Mouse (Mus musculus) urinary bladder, postnatal 14 days (tissue): ENCODE measurements at regions not wholly inside any gene's neighbourhood (a gene's known extent, or its start where the extent isn't known, plus 50 kb on each side); places are given as distances from the start of the nearest gene placed in this dataset.
A peak's percentile ranks its signal among the peaks of the same experiment; 100 is the strongest.

Experiments used
- DNase-seq: peaks from one replicate; pipeline ENCODE4 v3.0.0; 2021; ENCODE audit warnings: low spot score

GRCm38 (mm10) chr1:75692781-75693180 is 146.7 kb downstream of the Slc4a3 start:
- DNase-seq = no peak

GRCm38 (mm10) chr1:75693231-75693914 is 147.3 kb downstream of the Slc4a3 start:
- DNase-seq = peak; percentile 35

GRCm38 (mm10) chr1:75704832-75705650 is 159.0 kb downstream of the Slc4a3 start:
- peak; percentile 26 for DNase-seq

GRCm38 (mm10) chr1:75706126-75706525 is 160.1 kb downstream of the Slc4a3 start:
- no peak for DNase-seq

GRCm38 (mm10) chr1:75723431-75723830 is 177.4 kb downstream of the Slc4a3 start:
- no peak for DNase-seq

GRCm38 (mm10) chr1:75725329-75725728 is 179.3 kb downstream of the Slc4a3 start:
- DNase-seq = no peak

- no peak for DNase-seq
These were observed 182.8 kb downstream of the Slc4a3 start for GRCm38 (mm10) chr1:75728859-75729258.

- DNase-seq = no peak
These were observed 187.7 kb downstream of the Slc4a3 start for GRCm38 (mm10) chr1:75733791-75734190.

GRCm38 (mm10) chr1:75738651-75739050 is 192.6 kb downstream of the Slc4a3 start:
- DNase-seq = no peak

GRCm38 (mm10) chr1:75749665-75750221 is 203.7 kb downstream of the Slc4a3 start:
- DNase-seq = no peak

- no peak for DNase-seq
These were observed 226.1 kb downstream of the Slc4a3 start for GRCm38 (mm10) chr1:75772131-75772530.

- DNase-seq = no peak
These were observed 226.9 kb downstream of the Slc4a3 start for GRCm38 (mm10) chr1:75773014-75773413.

GRCm38 (mm10) chr1:75778889-75779288 is 232.8 kb downstream of the Slc4a3 start:
- no peak for DNase-seq

GRCm38 (mm10) chr1:75783206-75783605 is 237.1 kb downstream of the Slc4a3 start:
- no peak for DNase-seq

- no peak for DNase-seq
These were observed 240.2 kb downstream of the Slc4a3 start for GRCm38 (mm10) chr1:75786173-75786820.

- no peak for DNase-seq
These were observed 245.4 kb downstream of the Slc4a3 start for GRCm38 (mm10) chr1:75791509-75791908.

GRCm38 (mm10) chr1:75797793-75798192 is 251.7 kb downstream of the Slc4a3 start:
- no peak for DNase-seq

GRCm38 (mm10) chr1:75798375-75799099 is 252.5 kb downstream of the Slc4a3 start:
- DNase-seq = peak; percentile 5

- no peak for DNase-seq
These were observed 258.4 kb downstream of the Slc4a3 start for GRCm38 (mm10) chr1:75804473-75804872.

GRCm38 (mm10) chr1:75812471-75812870 is 266.4 kb downstream of the Slc4a3 start:
- no peak for DNase-seq

- no peak for DNase-seq
These were observed 280.1 kb downstream of the Slc4a3 start for GRCm38 (mm10) chr1:75826202-75826601.
